Mouse (Mus musculus) heart, embryonic 16.5 days (tissue): ENCODE data around the gene Snrnp70. TPM values are rescaled to one million over a fixed set of nuclear protein-coding genes. Genes with fewer than 3 reads are reported as not detected.

ENCODE experiments used
- ATAC-seq: fragments of 200-750 bp; cut with Nextera tagmentation; replicated peaks from 2 replicates; pipeline ENCODE4 v1.8.0; 2017; ENCODE audit warnings: moderate number of reproducible peaks; ENCODE audit not compliant: insufficient read depth, low FRiP score; ENCODE audit errors: extremely low read depth
- H3K27ac ChIP-seq: fragments of 300-500 bp; sonication (generic); 2 replicates; pipeline ENCODE4 v1.5.1; 2014; ENCODE audit warnings: mild to moderate bottlenecking, low read length, control low read depth, moderate library complexity
- H3K27me3 ChIP-seq: fragments of 300-500 bp; sonication (generic); 2 replicates; pipeline ENCODE4 v1.6.1; 2014; ENCODE audit warnings: low read length, mixed read lengths; ENCODE audit not compliant: control insufficient read depth, insufficient read depth
- H3K36me3 ChIP-seq: fragments of 300-500 bp; sonication (generic); 2 replicates; pipeline ENCODE4 v1.6.1; 2014; ENCODE audit not compliant: control insufficient read depth, insufficient read depth
- H3K4me1 ChIP-seq: fragments of 300-500 bp; sonication (generic); 2 replicates; pipeline ENCODE4 v1.6.1; 2014; ENCODE audit warnings: low read length, mixed read lengths; ENCODE audit not compliant: control insufficient read depth, insufficient read depth
- H3K4me2 ChIP-seq: fragments of 300-500 bp; sonication (generic); 2 replicates; pipeline ENCODE4 v1.6.1; 2014; ENCODE audit warnings: low read depth, mild to moderate bottlenecking, control low read depth, low read length
- H3K4me3 ChIP-seq: fragments of 300-500 bp; sonication (generic); 2 replicates; pipeline ENCODE4 v1.5.1; 2014; ENCODE audit warnings: mild to moderate bottlenecking, control low read depth, low read length
- H3K9ac ChIP-seq: fragments of 300-500 bp; sonication (generic); 2 replicates; pipeline ENCODE4 v1.6.1; 2014; ENCODE audit warnings: low read length, control low read depth
- H3K9me3 ChIP-seq: fragments of 300-500 bp; sonication (generic); replicated peaks from 2 replicates; pipeline ENCODE4 v1.6.1; 2016; ENCODE audit warnings: low read length; ENCODE audit not compliant: control insufficient read depth
- WGBS: fragments of 180-500 bp; shearing (Covaris S2); extraction: QIAGEN DNeasy Blood & Tissue Kit; methylation state at CpG from one replicate; pipeline ENCODE4 v1.1.7; 2014; 5-methylcytosine and 5-hydroxymethylcytosine counted together
- polyA plus RNA-seq: library from polyadenylated mRNA; unstranded; fragments of >200 nt; fragmentation: Nextera tagmentation; extraction: Ambion mirVana; gene quantifications from 2 replicates; pipeline ENCODE4 v1.2.1, GENCODE M21; 2015

Snrnp70 gene
- 145 and 161 TPM in 2 replicates for polyA plus RNA-seq

GRCm38 (mm10) chr7:45395578-45396336 lies at the start of gene Snrnp70:
Gene Snrnp70, minus strand, starts transcription at chr7:45395742.
- Histone ChIP-seq H3K27ac (peak within 1 kb of the TSS; percentile 94), H3K4me1 (peaks cover 16% of the 10 kb centered on the region), H3K27me3 (no peaks in the 10 kb centered on the region), H3K9me3 (no peaks in the 10 kb centered on the region), H3K9ac (peak within 1 kb of the TSS; percentile 88), H3K4me2 (peak within 1 kb of the TSS; percentile 99), H3K4me3 (peak within 1 kb of the TSS; percentile 81), H3K36me3 (peaks cover 15% of the 10 kb centered on the region)
- under 1% methylated on average over 60 of the region's 60 CpGs for WGBS
- ATAC-seq: peak; percentile 97

DNA sequence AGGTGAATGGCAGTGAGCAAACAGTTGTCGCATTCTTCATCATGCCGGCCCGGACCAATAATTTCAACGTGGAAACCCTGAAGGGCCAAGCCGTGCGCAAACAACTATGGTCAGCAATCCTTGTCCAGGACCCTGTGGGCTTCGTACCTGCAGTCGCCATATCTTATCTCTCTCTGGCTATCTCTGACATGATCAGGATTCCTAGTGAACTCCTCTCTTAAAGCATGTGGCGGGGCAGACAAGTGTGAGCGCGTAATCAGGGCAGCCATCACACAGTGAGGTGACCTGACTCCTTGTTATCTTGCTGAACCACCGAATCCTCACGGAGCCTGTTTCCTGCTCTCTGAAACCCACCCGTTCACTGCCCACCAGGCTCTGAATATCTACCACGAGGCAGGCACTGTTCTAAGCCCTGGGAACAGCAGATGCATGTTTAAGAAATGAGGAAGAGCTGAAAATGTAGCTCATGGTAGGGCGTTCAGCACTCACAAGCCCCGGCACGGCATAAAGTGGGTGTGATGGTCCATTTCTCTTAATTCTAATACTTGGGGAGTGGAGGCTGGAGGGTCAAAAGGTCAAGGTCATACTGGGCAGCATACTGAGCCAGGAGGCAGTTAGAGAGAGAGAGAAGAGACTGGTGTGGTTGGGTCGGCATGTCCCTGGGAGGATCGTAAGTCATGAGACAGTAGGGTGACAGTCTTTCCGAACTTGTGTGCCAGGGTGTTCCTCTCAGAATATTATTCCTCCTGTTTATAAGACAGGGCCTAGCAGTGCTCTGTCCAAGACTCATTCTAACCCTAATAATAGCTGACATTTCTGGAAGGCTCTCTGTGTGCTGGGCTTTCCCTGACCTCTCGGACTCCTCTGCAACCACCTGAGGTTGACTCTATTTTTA lies 48.2 kb upstream of the Snrnp70 start:
- Histone ChIP-seq H3K36me3 (peaks cover 46% of the 10 kb centered on the region), H3K9ac (no peak overlapping the region)

GRCm38 (mm10) chr7:45437521-45438276 lies 42.2 kb upstream of the Snrnp70 start, which contains the start of gene Ruvbl2:
Gene Ruvbl2, minus strand, starts transcription at chr7:45438096.
- Histone ChIP-seq H3K4me1 (peaks cover 34% of the 10 kb centered on the region), H3K4me3 (no peak within 1 kb of the TSS), H3K36me3 (peaks cover 17% of the 10 kb centered on the region), H3K27me3 (no peaks in the 10 kb centered on the region), H3K4me2 (peak within 1 kb of the TSS; percentile 25), H3K9me3 (no peaks in the 10 kb centered on the region), H3K9ac (peak within 1 kb of the TSS; percentile 47), H3K27ac (no peak within 1 kb of the TSS)
- 37% methylated on average over 19 of the region's 19 CpGs for WGBS
- ATAC-seq: no peak

More for the DNA sequence above, 48.2 kb upstream of the Snrnp70 start:
- Histone ChIP-seq H3K4me3 (no peak overlapping the region), H3K4me2 (no peak overlapping the region), H3K27me3 (no peaks in the 10 kb centered on the region), H3K4me1 (peaks cover 6% of the 10 kb centered on the region), H3K27ac (no peak overlapping the region), H3K9me3 (no peaks in the 10 kb centered on the region)
- no peak for ATAC-seq
- 74% methylated on average over 22 of the region's 22 CpGs for WGBS

DNA sequence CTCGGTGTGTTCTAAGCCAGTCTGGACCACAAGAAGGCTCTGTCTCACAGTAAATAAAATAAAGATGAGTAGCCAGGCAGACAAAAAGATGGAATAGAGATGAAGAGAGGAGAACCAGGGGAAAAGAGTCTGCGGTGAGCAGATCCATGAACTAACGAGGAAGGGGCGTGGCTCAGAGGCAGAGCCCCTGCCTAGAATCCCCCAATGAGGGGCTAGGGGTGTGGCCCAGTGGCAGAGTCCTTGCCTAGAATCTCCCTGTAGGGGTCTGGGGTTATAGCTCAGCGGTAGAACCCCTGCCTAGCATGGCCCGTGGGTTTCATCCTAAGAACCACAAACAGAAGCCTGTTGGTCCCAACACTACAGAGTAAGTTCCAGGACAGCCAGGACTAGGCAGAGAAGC lies 41.5 kb upstream of the Snrnp70 start:
- no peaks in the 10 kb centered on the region for H3K27me3 ChIP-seq
- no peak overlapping the region for H3K27ac ChIP-seq
- ATAC-seq: no peak
- peak overlapping the region; percentile 25 for H3K4me2 ChIP-seq
- peaks cover 35% of the 10 kb centered on the region for H3K4me1 ChIP-seq
- H3K4me3 ChIP-seq: no peak overlapping the region
- peak overlapping the region; percentile 47 for H3K9ac ChIP-seq
- no peaks in the 10 kb centered on the region for H3K9me3 ChIP-seq
- WGBS: 43% methylated on average over 6 of the region's 6 CpGs
- peaks cover 13% of the 10 kb centered on the region for H3K36me3 ChIP-seq

- Histone ChIP-seq H3K4me1 (peaks cover 35% of the 10 kb centered on the region), H3K9me3 (no peaks in the 10 kb centered on the region), H3K9ac (peak overlapping the region; percentile 23; the same call in 1 of the 2 replicates), H3K4me3 (no peak overlapping the region; the same call in 1 of the 2 replicates), H3K27me3 (no peaks in the 10 kb centered on the region), H3K4me2 (peak overlapping the region; percentile 71), H3K36me3 (peaks cover 10% of the 10 kb centered on the region), H3K27ac (no peak overlapping the region)
- WGBS: 79% methylated on average over 5 of the region's 5 CpGs
- ATAC-seq: no peak
Observed at GRCm38 (mm10) chr7:45436444-45436843, 40.9 kb upstream of the Snrnp70 start.

GRCm38 (mm10) chr7:45435038-45435437 lies 39.5 kb upstream of the Snrnp70 start:
- Histone ChIP-seq H3K9me3 (no peaks in the 10 kb centered on the region), H3K27me3 (no peaks in the 10 kb centered on the region), H3K4me3 (peak overlapping the region; percentile 73), H3K4me2 (peak overlapping the region; percentile 71), H3K4me1 (peaks cover 35% of the 10 kb centered on the region), H3K9ac (peak overlapping the region; percentile 94), H3K36me3 (peaks cover 4% of the 10 kb centered on the region), H3K27ac (peak overlapping the region; percentile 91)
- WGBS: 2% methylated on average over 16 of the region's 16 CpGs
- peak; percentile 2; the same call in 1 of the 2 replicates for ATAC-seq

DNA sequence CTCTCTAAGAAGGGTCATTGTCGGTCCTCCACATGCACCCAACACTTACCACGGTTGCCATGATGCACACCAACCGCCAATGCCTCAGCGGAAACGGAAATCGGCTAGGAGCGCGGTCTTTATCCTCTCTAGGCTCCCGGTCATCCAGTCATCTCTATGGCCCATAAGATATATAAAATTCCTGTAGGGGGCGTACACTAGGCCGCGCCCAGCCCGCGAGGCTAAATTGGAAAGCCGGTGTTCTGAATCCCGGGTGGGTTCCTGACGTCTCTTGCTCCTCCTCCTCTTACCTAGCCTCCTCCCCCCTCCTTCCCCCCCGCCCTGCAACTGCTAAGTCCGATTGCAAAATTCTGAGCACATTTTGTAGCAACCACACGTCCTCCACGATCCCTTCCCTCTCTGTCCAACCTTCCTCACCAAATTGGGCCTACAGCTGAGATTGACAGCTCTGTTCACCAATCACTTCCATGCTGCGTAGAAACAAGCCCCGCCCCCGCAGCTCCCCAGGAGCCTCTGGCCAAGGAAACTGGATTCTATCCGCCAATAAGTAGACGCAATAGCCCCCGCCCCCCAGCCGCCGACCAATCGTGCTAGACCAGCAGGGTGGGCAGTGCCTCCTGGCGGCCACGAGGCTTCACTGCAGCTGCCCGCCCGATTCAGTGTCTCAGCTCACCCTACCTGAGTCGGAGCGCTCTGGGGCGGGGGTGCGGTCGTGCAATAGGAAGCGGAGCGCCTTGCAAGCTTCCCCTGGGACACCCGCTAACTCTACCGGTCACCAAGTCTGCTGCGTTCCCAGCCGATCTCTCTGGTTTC lies 38.9 kb upstream of the Snrnp70 start, which contains the start of gene Gys1:
Gene Gys1, plus strand, starts transcription at position 642 of the 813 bp plus-strand sequence.
- Histone ChIP-seq H3K9ac (peak within 1 kb of the TSS; percentile 94), H3K9me3 (no peaks in the 10 kb centered on the region), H3K27me3 (no peaks in the 10 kb centered on the region), H3K4me2 (peak within 1 kb of the TSS; percentile 98), H3K36me3 (peaks cover 3% of the 10 kb centered on the region), H3K4me3 (peak within 1 kb of the TSS; percentile 90), H3K4me1 (peaks cover 35% of the 10 kb centered on the region), H3K27ac (peak within 1 kb of the TSS; percentile 93)
- peak; percentile 95 for ATAC-seq
- under 1% methylated on average over 45 of the region's 45 CpGs for WGBS

DNA sequence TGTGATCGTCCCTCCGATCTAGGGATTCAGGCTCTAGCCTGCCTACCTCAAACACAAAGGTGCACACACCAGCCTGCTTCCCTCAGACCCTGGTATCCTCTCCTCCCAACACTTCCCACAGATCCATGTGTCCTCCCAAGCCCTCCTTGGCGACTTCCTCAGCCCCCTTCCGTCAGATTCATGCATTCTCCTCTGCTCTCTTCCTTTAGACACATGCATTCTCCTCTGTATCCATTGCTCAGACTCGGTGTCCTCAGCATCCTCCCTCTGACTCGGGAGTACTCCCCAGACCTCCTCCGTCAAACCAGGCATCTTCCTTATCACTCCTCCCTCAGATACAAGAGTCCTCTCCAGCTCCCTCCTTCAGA lies 38.3 kb upstream of the Snrnp70 start:
- Histone ChIP-seq H3K4me3 (peak overlapping the region; percentile 90), H3K9ac (peak overlapping the region; percentile 86), H3K9me3 (no peaks in the 10 kb centered on the region), H3K36me3 (peaks cover 9% of the 10 kb centered on the region), H3K27ac (peak overlapping the region; percentile 93), H3K4me2 (peak overlapping the region; percentile 98), H3K27me3 (no peaks in the 10 kb centered on the region), H3K4me1 (peaks cover 35% of the 10 kb centered on the region)
- no peak for ATAC-seq
- under 1% methylated on average over 7 of the region's 7 CpGs for WGBS
